Mouse (Mus musculus) brain, adult 2 months (tissue): ENCODE measurements at regions not wholly inside any gene's neighbourhood (a gene's known extent, or its start where the extent isn't known, plus 50 kb on each side); places are given as distances from the start of the nearest gene placed in this dataset.
A peak's percentile ranks its signal among the peaks of the same experiment; 100 is the strongest.
"Not testable (repeated sequence)": the region's sequence is repeated elsewhere in the genome, so short reads cannot be mapped to it uniquely, and the experiment has no call there.

ENCODE experiments used
- DNase-seq: peaks from one replicate; pipeline ENCODE4 v3.0.0; 2011; ENCODE audit warnings: low read depth, low spot score

- peak; percentile 90 for DNase-seq
These were observed 108.4 kb upstream of the Spata13 start for GRCm38 (mm10) chr14:60525284-60525962.

- no peak for DNase-seq
These were observed 107.8 kb upstream of the Spata13 start for GRCm38 (mm10) chr14:60525979-60526378.

GRCm38 (mm10) chr14:60526832-60527231 lies 107.0 kb upstream of the Spata13 start:
- peak; percentile 80 for DNase-seq

GRCm38 (mm10) chr14:60527951-60528350 lies 105.8 kb upstream of the Spata13 start:
- DNase-seq = no peak

GRCm38 (mm10) chr14:60528520-60528919 lies 105.3 kb upstream of the Spata13 start:
- no peak for DNase-seq

GRCm38 (mm10) chr14:60529022-60529421 lies 104.8 kb upstream of the Spata13 start:
- DNase-seq = peak; percentile 85

GRCm38 (mm10) chr14:60529646-60530347 lies 104.0 kb upstream of the Spata13 start:
- DNase-seq = no peak

- DNase-seq = no peak
These were observed 103.5 kb upstream of the Spata13 start for GRCm38 (mm10) chr14:60530348-60530711.

GRCm38 (mm10) chr14:60530973-60531372 lies 102.8 kb upstream of the Spata13 start:
- no peak for DNase-seq

GRCm38 (mm10) chr14:60531766-60532165 lies 102.0 kb upstream of the Spata13 start:
- DNase-seq = no peak

GRCm38 (mm10) chr14:60533452-60534224 lies 100.2 kb upstream of the Spata13 start:
- DNase-seq = peak; percentile 54

GRCm38 (mm10) chr14:60539040-60539439 lies 94.8 kb upstream of the Spata13 start:
- DNase-seq = peak; percentile 49

GRCm38 (mm10) chr14:60540111-60540510 lies 93.7 kb upstream of the Spata13 start:
- no peak for DNase-seq

- no peak for DNase-seq
These were observed 92.2 kb upstream of the Spata13 start for GRCm38 (mm10) chr14:60541596-60541995.

- no peak for DNase-seq
These were observed 89.0 kb upstream of the Spata13 start for GRCm38 (mm10) chr14:60544767-60545166.

GRCm38 (mm10) chr14:60554222-60554740 lies 79.5 kb upstream of the Spata13 start:
- peak; percentile 92 for DNase-seq

- DNase-seq = peak; percentile 23
These were observed 77.3 kb upstream of the Spata13 start for GRCm38 (mm10) chr14:60556541-60556940.

- DNase-seq = no peak
These were observed 76.8 kb upstream of the Spata13 start for GRCm38 (mm10) chr14:60557020-60557419.

- no peak for DNase-seq
These were observed 74.4 kb upstream of the Spata13 start for GRCm38 (mm10) chr14:60559376-60559775.

GRCm38 (mm10) chr14:60559826-60560529 lies 73.8 kb upstream of the Spata13 start:
- DNase-seq = no peak

GRCm38 (mm10) chr14:60576281-60576680 lies 57.5 kb upstream of the Spata13 start:
- no peak for DNase-seq

- not testable (repeated sequence) for DNase-seq
These were observed 53.7 kb upstream of the Spata13 start for GRCm38 (mm10) chr14:60580131-60580530.
